Mouse (Mus musculus): ENCODE results near the gene Arhgef12. TPM values are rescaled to one million over a fixed set of nuclear protein-coding genes. Genes with fewer than 3 reads are reported as not detected.
"Not testable (repeated sequence)": the region's sequence is repeated elsewhere in the genome, so short reads cannot be mapped to it uniquely, and the experiment has no call there.

Gene Arhgef12
- 10 to 100 TPM; 41.5 to 54.8 TPM for total RNA-seq (2021)
- long read RNA-seq, experiment 1, partial matches to known transcripts = 9 of 26 reads
- long read RNA-seq, experiment 1, other reads (novel, unspliced or antisense) = 17 of 26 reads
- long read RNA-seq, experiment 2, partial matches to known transcripts = 3 of 11 reads
- long read RNA-seq, experiment 2, other reads (novel, unspliced or antisense) = 8 of 11 reads

DNA sequence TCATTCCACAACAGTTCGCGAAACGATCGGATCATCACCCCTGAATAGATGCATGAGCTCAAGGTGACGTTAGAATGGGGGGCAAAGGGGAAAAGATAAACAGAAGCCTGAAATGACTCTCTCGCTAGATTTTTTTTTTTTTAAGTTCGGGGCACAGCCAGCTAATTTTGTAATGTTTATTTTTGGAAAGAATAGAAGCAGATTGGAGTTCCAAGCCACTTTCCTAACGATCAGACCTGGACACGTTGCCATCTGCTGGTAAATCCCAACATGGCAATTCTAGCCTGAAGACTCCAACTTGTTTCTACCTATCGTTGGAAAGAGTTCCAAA, at the start of gene Arhgef12:
Gene Arhgef12, minus strand, starts transcription at position 53 of the 331 bp plus-strand sequence.
- DNase-seq (ENCODE audit: low spot score) = peak; percentile 84

- no peak for DNase-seq (ENCODE audit: low spot score)
These were observed 48.9 kb upstream of the Arhgef12 start for GRCm38 (mm10) chr9:43155960-43156359.

GRCm38 (mm10) chr9:43151779-43152178, 44.7 kb upstream of the Arhgef12 start:
- DNase-seq (ENCODE audit: low spot score) = no peak

GRCm38 (mm10) chr9:43150957-43151356, 43.9 kb upstream of the Arhgef12 start:
- DNase-seq (ENCODE audit: low spot score) = no peak

GRCm38 (mm10) chr9:43150075-43150474, 43.0 kb upstream of the Arhgef12 start:
- DNase-seq (ENCODE audit: low spot score) = no peak

DNA sequence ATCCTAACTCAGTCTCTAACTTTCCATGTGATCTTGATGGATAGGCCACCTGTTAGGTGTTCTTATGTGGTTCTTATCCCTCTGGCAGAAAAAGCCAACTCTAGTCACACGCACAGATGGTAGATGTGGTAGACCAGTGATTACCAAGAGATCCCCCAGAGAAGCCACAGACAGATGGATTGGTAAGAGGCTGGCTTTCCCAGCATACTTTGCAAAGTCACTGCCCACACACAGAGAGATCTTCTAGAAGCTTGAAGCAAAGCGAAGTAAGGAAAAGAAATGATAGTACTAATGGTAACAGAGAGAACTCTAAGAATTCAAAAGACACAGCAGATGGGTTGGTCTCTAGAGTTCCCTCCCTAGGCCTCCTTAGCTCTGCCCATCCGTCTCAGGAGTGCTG, 42.5 kb upstream of the Arhgef12 start:
- no peak for DNase-seq (ENCODE audit: low spot score)

GRCm38 (mm10) chr9:43145196-43145595, 38.2 kb upstream of the Arhgef12 start:
- no peak for DNase-seq (ENCODE audit: low spot score)

DNA sequence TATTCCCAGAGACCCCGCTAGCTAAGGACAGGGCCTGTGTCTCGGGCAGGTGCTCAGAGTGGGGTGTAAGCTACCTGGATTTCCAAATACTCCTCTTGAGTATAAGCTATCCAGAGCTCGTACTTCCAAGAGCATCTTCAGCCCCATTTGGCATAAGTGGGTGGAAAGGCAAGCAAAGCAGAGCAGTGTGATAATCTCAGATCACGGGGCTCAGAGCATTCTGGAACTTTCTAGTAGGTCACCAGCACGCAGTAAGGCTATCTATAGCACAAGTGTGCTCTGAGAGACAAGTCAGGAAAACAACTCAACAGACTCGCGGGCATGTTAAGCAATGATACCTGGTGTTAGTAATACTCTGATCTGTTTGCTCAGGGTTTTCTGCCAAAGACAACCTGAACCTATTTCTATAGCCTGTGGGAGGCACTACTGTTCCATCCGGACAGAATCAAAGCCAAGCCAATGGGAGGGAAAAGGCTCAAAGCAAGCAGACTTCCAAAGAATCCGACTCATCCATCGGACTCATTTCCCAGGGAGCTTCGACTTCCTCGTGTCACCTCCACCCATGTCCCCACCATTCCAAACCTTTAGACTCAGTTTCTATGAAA, 37.3 kb upstream of the Arhgef12 start:
- DNase-seq (ENCODE audit: low spot score) = no peak

DNA sequence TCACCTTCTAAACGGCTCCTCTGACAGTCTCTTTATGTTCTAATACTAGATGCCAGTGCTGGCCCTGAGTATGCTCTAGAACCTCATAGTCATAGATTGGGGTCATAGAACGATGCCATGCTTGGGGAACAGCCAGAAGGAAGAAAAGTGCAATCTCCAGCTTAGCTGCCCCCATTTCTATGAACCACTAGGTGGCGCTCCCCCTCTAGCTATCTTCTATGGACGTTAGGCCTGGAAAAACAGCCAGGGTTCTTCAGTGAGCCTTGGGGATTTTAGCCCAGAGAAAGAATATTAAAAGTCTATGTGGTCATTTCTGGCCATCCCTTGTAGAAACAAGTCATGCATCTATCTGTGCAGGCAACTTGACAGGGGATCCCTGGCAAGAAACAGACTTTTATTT, 34.8 kb upstream of the Arhgef12 start:
- DNase-seq (ENCODE audit: low spot score) = peak; percentile 75

DNA sequence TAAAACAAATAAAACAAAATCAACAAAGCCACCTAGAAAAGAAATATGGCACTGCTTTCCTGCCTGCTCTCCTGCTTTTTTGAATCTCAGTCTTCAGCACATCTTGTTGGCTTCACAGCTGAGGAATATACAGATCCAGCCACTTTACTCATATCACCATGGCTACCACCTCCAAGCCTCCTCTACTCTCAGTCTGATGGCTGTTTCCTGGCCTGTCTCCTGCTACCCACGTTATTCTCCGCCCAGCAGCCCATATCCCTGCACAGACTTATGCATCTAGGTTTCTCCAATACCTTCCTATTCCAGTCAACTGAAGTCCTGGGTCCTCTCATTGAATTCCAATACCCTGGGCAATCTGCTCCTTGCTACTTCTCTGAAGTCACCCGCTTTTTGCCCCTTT, 26.5 kb upstream of the Arhgef12 start:
- DNase-seq (ENCODE audit: low spot score) = no peak

DNA sequence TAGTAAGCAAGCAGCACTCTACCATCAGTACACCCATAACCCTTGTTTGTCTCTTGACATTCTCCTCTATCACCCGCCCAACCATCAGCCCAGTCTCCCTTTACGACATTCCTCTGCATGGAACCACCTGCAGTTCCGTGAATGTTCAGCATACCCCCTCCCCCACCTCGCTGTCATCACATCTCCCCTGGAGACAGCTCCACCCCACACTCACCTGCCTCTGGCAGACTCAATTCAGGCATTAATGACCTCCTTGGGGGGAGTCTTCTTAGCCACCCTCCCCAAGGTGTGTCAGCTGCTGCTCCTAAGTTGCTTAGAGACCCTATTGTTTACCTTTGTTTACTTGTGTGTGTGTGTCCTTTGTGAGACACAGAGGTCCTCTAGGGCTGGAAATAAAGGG, 25.3 kb upstream of the Arhgef12 start:
- no peak for DNase-seq (ENCODE audit: low spot score)

GRCm38 (mm10) chr9:43131940-43132339, 24.9 kb upstream of the Arhgef12 start:
- DNase-seq (ENCODE audit: low spot score) = no peak

- no peak for DNase-seq (ENCODE audit: low spot score)
These were observed 23.6 kb upstream of the Arhgef12 start for GRCm38 (mm10) chr9:43130684-43131083.

DNA sequence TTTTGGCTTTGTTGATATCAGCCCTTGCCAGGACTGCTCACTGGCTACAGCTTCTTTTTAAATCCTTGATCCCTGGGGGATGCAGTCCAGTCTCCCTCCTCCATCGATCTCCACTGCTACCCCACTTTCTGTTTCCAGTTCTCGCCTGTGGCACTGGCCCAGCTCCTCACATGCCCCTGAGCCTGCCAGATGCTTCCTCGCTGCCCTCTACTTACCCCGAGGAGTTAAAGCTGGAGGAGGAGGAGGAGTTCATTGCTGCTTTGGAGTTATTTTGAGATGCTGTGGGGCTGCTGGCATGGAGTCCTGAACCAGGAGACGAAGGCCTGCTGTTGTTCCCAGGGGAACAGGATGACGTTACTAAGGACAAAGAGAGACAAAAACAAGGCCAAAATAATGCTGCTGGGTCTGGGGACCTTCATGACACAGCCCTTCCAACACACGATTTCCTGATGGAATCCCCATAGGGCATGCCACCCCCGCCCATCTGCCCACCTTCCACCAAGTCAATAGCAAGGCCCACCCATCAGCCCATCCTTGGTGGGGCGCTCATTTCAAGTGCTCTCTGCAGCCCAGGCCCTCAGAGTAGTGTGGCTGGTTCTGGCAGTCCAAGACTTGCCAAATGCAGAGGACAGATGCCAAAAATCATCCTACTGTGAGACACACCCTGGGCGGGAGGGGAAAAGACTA, 20.2 kb upstream of the Arhgef12 start:
- DNase-seq (ENCODE audit: low spot score) = peak; percentile 79

DNA sequence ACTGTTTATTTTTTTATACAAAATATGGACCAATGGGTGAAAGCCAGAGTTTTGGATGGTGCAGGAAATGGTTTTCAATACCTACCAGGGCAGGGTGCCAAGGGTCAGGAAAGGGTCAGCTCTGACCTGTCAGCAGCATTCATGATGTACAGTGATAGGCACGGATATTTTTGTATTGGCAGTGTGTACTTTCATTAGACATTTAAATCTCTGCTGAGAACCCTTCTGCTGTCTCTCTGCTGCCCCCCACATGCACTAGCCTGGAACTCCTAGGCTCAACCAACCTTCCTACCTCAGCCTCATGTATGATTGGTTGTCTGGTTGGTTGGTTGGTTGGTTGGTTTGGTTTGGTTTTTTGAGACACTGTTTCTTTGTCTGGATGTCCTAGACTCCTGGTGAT, 15.3 kb upstream of the Arhgef12 start:
- no peak for DNase-seq (ENCODE audit: low spot score)

GRCm38 (mm10) chr9:43121948-43122347, 14.9 kb upstream of the Arhgef12 start:
- not testable (repeated sequence) for DNase-seq (ENCODE audit: low spot score)

DNA sequence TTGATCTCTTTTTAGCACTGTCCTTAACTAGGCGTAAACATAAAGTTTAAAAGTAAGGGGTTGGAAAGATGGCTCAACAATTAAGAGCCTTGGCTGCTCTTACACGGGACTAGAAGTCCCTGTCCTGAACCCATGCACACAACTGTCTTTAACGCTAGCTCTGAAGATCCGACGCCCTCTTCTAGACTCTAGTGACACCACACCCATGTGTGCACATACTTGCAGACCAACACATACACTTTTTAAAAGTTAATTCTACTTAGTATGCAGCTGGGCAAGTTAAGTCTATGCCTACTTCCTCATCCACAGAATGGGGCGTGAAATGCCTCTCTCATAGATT, 9.9 kb upstream of the Arhgef12 start:
- no peak for DNase-seq (ENCODE audit: low spot score)

- DNase-seq (ENCODE audit: low spot score) = peak; percentile 43
These were observed 9.3 kb upstream of the Arhgef12 start, which contains the start of gene Tmem136 for GRCm38 (mm10) chr9:43116134-43116996. Tmem136 (minus strand) TSS chr9:43116570.

GRCm38 (mm10) chr9:43115431-43116133, 8.5 kb upstream of the Arhgef12 start:
- DNase-seq (ENCODE audit: low spot score) = no peak

- DNase-seq (ENCODE audit: low spot score) = no peak
These were observed 7.8 kb upstream of the Arhgef12 start for GRCm38 (mm10) chr9:43114833-43115232.

DNA sequence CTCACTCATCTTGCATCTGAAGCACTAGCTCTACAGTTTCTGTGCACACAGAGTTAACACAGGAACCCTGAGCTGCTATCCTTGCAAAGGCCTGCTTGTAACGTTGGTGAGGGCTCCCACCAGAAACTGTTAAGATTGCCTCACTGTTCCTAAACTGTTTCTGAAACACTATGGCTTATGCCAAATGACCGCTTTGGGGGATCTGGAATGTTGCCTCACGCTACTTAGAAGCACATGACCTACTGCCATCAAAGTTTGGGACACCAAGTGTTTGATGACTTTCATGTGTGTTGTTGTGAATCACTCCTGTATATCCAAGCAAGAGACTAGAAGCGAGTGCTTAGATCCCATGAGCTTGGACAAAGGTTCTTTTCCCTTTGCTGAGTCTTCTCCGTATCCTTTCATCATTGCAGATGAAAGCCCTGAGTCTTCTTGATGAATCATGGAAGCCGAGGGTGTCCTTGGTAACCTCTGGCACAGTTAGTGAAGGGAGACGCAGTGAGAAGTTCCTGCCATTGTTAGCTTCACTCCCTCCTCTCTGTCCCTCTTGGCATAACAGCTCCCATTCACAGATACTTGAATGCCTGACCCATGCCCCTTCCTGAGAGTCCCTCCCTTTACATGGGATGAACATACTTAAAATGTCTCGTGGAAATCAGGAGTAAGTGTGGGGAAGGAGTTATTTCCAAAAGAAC, 3.4 kb upstream of the Arhgef12 start:
- DNase-seq (ENCODE audit: low spot score) = no peak

Measured in gastrocnemius, adult 18-20 months (tissue).